Mouse (Mus musculus): ENCODE results near the gene Esrp2.

Gene Esrp2

DNA sequence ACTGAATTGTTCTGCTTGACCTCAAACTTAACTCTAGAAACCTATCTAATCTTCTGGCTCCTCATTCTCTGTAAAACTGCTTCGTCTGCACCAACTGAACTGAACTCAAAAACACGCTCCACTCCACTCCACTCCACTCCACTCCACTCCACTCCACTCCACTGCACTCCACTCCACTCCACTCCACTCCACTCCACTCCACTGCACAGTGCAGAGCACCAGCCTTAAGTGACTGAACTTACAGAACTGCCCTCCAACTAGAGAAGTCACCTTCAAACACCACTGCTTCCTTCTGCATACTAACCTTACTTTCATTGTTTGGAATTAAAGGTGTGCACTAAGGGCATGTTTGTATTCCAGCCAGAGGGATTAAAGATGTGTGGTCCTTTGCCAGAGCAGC, 24.7 kb downstream of the Esrp2 start:
- DNase-seq = no peak

DNA sequence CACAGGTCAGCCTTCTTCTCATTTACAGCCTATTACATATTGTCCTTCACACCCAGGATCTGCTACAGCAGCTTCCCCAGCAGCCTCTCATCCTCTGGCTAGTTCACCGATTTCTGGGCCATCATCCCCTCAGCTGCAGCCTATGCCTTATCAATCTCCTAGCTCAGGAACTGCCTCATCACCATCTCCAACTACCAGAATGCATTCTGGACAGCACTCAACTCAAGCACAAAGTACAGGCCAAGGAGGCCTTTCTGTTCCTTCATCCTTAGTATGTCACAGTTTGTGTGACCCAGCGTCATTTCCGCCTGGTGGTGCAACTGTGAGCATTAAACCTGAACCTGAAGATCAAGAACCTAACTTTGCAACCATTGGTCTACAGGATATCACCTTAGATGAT, 28.0 kb downstream of the Esrp2 start:
- no peak for DNase-seq

DNA sequence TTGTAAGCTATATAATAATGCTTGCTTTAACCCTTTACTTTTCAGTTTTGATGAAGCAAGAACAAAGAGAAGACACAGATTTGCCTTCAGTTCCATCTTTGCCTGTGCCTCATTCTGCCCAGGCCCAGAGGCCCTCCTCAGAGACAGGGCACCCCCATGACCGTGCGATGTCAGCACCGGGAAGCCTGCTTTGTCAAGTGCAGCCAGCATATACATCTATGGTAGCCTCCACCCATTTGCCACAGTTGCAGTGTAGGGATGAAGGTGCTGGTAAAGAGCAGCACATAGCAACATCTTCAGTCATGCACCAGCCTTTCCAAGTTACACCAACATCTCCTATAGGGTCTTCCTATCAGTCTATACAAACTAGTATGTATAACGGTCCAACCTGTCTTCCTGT, 28.7 kb downstream of the Esrp2 start:
- no peak for DNase-seq

DNA sequence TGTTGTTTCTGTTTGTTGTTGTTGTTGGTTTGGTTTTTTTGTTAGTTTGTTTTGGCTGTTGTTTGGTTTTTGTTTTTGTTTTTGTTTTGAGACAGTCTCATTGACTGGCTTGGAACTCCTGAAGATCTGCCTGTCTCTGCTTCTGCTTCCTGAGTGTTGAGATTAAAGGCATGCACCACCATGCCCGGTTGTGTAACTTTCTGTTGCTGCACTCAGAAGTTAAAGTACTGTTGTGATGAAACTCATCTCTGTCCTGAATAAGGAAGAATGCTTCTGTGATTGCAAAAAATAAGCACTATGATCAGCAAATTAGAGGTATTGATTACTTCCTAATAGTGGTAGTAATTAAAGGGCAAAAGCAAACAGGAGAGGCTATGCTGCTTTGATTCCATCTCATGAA, 30.6 kb downstream of the Esrp2 start:
- DNase-seq = no peak

DNA sequence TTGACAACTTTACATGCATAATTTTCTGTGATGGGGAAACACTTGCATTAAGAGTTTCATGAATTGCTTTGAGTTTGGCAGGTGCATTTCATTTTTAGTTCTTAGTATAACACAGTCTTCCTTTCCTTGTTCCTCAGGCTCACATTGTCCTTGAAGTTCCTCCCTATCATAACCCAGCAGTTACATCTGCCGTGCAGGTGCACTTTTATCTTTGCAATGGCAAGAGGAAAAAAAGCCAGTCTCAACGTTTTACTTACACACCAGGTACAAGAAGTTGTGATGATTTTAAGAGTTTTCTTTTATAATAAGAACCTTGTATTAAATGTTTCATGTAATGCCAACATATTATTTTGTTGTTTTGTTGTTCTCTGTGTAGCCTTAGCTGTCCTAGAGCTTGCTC, 32.9 kb downstream of the Esrp2 start:
- DNase-seq = no peak

DNA sequence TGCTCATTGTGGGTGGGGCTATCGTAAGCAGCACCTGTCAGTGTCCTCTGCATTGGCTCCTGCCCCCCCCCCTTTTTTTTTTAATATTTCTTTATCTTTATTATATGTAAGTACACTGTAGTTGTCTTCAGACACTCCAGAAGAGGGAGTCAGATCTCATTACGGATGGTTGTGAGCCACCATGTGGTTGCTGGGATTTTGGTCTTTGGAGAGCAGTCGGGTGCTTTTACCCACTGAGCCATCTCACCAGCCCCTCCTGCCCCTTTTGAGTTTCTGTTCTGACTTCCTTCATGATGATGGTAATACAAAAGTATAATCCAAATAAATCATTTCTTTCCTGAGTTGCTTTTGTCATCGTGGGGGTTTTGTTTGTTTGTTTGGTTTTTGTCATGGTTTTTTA, 34.5 kb downstream of the Esrp2 start:
- DNase-seq = no peak

Measured in cerebellum, adult 8-10 months (tissue).